Mouse (Mus musculus) NIH3T3 (cell line): Measurements from ENCODE around the gene Cc2d2a.

Experiments
- DNase-seq: peaks from one replicate; pipeline ENCODE4 v3.0.0-alpha.2; 2012; ENCODE audit warnings: low read depth

Gene Cc2d2a

GRCm38 (mm10) chr5:43661997-43662961, at the start of gene Cc2d2a:
TSS of gene Cc2d2a (plus strand) at chr5:43662346.
- DNase-seq, result peak; percentile 84

- DNase-seq, result no peak
These were observed 40.4 kb upstream of the Cc2d2a start for GRCm38 (mm10) chr5:43621575-43622299.

- no peak for DNase-seq
These were observed 36.7 kb upstream of the Cc2d2a start for GRCm38 (mm10) chr5:43625407-43625806.

DNA sequence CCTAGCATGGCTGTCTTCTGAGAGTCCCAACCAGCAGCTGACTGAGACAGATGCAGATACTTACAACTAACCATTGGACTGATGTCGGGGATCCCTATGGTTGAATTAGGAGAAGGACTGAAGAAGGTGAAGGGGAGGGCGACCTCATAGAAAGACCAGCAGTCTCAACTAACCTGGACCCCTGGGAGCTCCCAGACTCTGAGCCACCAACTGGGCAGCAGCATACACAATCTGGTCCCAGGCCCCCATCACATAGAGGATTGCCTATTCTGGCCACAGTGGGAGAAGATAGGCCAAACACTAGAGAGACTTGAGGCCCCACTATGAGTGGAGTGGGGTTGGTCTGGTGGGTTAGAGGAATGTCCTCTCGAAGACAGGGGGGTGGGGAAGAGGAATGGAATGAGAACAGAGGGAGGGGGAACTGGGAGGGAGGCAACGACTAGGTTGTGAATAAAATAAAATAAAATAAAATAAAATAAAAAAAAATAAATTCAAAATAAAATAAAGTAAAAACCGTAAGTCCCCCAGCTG, 28.0 kb upstream of the Cc2d2a start:
- DNase-seq, result no peak

GRCm38 (mm10) chr5:43634602-43635081, 27.5 kb upstream of the Cc2d2a start:
- DNase-seq, result peak; percentile 51

GRCm38 (mm10) chr5:43645020-43645419, 17.1 kb upstream of the Cc2d2a start:
- DNase-seq, result peak; percentile 54

GRCm38 (mm10) chr5:43647098-43647774, 14.9 kb upstream of the Cc2d2a start:
- no peak for DNase-seq

DNA sequence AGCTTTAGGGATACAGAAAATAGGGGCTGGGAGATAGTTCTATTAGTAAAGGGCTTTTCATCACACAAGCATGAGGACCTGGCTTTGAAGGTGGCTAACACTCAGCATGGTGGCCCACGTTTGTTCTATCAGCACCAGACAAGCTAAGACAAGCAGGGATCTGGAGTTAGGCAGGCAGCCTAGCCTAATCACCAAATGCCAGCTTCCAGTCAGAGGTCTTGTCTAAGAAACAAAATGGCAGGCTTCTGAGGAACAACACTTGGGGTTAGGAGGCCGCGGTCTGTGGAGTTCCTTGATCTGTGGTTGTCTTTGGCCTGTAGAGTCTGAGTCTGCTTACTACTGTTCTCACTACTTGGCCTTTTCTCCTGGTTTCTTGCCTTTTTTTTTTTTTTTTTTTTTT, 648 bp upstream of the Cc2d2a start:
- DNase-seq, result peak; percentile 46

DNA sequence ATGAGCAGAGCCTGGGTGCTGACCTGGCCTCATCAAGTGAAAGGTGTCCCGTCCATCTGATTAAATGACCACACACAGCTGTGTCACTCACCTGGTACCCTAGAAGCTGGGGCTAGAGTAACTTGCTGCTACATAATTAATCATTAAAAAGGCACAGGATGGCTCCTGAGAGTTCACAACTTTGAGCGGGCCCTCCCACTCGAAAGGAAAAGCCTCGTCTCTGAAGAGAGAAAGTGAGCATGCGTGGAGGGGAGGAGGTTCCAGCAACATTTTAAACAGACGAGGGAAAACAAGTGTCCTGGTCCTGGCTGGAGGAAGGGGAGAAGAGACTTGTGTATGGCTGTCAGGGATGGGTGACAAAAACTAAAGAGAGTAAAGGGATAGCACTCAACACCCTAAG, 1.4 kb downstream of the Cc2d2a start:
- DNase-seq, result no peak

DNA sequence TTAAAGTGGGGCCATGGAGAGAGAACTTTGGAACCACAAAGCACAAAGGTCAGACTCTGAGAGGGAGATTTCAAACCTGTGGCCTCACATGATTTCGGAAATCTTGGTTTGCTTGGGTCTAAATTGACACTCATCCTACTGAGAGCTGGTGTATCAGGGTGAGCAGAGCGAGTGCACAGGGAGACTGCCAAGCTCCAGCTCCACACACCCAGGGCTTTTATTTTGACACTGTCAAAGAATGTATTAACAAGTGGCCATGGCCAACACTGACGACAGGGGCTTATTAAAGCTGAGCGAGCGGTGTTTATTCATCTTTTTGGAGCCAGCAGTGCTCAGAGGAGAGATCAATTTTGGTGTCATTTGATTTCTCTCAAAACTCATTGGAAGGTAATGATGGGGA, 3.0 kb downstream of the Cc2d2a start:
- DNase-seq, result no peak

DNA sequence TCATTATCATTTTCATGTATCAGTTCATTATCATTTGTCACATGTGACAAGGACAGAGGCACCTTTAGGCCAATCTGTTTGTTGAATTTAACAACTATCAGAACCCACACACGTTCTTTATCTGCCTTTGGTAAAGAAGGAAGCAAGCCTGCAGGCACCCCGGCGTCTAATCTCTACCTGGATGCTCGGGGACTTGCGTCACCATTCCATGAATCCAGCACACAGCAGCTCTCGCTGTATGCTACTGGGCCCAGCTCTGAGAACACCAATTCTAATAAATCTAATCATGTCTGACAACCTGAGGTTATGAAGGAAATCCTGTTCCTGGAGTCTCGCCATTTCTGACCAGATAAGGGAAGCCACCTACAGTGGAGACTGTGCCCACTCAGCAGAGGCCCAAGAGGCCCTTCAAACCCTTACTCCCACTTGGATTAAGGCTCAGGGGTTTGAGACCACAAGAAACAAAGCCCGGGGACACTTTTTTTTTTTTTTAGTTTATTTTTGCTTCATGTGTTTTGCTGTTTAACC, 7.0 kb downstream of the Cc2d2a start:
- DNase-seq, result no peak

- peak; percentile 92 for DNase-seq
These were observed 10.2 kb downstream of the Cc2d2a start for GRCm38 (mm10) chr5:43672177-43672911.

GRCm38 (mm10) chr5:43673083-43673482, 10.9 kb downstream of the Cc2d2a start:
- peak; percentile 25 for DNase-seq

DNA sequence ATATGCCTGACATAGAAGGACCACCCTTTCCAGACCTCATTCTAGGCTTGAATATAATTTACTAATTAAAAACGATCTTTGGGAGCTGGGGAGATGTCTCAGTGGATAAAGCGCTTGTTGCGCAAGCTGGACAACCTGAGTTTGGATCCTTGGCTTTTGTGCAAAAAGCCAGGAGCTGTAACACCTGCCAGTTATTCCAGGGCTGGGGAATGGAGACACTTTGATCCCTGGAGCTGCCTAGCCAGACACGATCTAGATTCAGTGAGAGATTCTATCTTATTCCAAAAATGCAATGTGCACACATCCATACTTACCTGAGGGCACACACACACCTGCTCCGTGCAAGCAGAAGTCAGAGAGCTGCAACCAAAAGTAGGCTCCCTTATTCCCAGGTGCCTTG, 23.3 kb downstream of the Cc2d2a start:
- no peak for DNase-seq

DNA sequence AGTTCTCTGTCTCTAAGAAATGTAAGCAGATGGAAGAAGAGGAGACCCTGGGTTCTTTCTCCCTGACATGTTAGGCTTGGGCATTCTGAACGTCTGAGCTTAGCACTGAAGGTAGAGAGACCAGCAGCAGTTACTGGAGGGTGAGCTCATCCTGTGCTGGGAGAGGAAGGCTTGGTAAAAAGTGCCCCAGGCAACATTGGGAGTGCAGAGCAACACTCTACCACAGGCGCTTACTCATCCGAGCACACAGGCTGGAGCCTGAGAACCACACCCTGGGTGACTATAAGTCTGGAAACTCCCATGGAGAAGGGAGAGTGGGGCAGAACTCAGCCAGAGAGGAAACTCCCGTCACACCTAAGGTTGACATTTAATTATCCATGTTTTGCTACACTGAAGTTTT, 30.3 kb downstream of the Cc2d2a start:
- DNase-seq, result peak; percentile 93

- no peak for DNase-seq
These were observed 35.0 kb downstream of the Cc2d2a start for GRCm38 (mm10) chr5:43697133-43697532.

GRCm38 (mm10) chr5:43699240-43699639, 37.1 kb downstream of the Cc2d2a start:
- DNase-seq, result no peak

- peak; percentile 5 for DNase-seq
These were observed 59.6 kb downstream of the Cc2d2a start for GRCm38 (mm10) chr5:43721538-43722451.

DNA sequence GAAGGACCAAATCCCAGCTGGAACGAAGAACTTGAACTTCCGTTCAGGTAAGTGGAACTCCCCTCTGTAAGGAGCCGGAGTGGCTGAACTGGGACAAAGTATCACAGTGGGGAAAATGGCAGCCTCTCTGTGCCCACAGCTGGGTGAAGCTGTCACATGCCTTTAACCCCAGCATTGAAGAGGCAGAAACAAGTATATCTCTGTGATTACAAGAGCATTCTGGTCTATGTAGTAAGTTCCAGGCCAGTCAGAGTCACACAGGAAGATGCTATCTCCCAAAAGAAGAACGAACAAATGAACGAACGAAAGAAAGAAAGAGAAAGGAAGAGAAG, 60.3 kb downstream of the Cc2d2a start:
- DNase-seq, result no peak

DNA sequence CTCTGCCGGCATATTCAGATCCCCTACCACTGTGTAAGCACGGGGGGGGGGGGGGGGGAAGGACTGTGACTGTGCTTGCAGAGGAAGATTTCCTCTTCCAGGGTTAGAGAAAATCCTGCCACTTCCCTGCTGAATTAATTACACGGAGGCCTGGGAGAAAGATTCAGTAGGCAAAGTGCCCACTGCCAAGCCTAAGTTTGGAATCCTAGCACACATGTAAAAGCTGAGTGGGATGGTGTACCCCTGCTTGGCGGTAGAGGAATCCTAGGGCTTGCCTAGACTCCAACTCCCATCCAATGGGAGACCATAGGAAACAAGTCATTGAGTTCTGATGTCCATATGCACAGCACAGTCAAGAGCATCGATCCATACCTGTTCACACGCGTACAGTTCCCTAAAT, 61.7 kb downstream of the Cc2d2a start:
- DNase-seq, result no peak
